Mouse (Mus musculus) frontal cortex, postnatal 25 days (tissue): ENCODE data around the gene Zbtb12.
"Not testable (repeated sequence)": the region's sequence is repeated elsewhere in the genome, so short reads cannot be mapped to it uniquely, and the experiment has no call there.

ENCODE experiments used
- DNase-seq, 2 experiments: peaks; one replicate each; pipeline ENCODE4 v3.0.0; 2022; ENCODE audit warnings: low spot score in 2 of 2

The Zbtb12 gene

DNA sequence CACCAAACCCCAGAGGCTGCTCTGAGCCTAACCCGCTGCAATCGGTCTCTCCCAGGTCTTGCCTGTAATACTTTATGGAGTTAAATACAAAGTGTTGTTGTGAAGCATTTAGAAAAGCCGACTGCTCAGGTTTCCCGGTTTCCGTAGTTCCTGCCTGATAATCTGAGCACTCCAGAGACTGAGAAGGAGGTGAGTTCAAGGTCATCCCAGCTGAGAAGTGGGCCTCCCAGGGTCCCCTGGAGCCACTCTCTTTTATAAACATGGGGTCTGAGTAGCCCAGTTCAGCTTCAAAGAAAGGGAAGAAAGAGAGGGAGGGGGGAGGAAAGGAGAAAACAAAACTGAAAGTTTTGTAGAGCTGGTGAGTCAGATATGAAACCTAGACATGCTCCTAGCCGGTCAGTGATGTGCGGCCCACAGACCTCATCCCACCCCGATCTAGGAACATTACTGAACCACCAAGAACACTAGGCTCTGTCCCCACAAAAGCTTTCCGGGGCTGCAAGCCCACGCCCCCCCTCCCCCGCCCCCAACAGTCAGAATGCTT, at the start of gene Zbtb12:
Gene Zbtb12 (plus strand): TSS at position 148 of the 544 bp plus-strand sequence.
- no peak for DNase-seq

DNA sequence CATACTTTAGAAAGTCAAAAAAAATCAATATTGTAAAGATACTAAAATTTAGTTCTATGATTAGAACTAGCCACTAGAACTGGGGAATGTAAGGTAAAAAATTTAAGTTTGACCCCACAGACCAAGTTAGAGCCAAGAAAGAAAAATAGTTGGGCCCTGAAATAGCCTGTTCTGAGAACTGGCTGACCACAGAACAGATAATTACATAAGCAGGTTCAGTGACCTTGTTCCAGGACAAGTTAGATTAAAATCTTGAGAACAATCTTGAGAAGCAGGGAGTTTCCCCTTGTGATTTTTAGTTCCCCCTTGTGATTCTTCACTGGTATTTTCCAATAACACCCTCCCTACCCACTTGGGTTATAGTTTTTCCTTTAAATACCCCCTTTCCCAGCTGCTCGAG, 48.5 kb upstream of the Zbtb12 start:
- not testable (repeated sequence) for DNase-seq

DNA sequence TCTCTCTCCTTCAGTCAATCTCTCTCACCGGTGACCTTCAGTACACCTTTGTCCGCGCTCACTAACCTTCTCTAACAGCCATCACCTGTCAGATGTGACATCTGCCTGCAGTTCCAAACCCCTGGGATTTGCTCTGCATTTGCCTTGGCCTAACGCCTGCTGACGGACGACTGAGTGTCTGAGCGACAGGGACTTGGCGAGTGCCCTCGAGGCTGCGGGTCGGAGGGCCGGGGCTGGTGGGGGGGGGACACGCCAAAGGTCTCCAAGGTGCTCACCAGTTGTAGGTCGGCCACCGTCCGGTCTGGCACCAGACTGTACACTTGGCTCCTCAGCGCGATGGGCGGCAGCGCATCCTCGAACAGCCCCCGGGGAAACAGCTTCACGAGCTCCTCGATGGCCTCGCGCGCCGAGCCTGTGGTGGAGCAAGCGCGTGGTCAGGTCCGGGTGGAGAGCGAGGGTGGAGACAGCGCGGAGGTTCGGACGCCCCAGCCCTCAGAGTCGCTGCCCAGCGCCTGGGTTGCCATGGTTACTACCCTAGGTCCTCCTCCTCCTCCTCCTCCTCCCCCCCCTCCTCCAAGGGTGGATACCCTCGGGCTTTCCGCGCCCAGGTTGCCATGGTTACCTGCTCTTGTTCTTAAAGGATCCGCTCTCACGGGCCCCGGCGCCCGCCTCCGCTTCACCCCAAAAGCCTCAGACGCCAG, 43.0 kb upstream of the Zbtb12 start:
- DNase-seq: no peak

DNA sequence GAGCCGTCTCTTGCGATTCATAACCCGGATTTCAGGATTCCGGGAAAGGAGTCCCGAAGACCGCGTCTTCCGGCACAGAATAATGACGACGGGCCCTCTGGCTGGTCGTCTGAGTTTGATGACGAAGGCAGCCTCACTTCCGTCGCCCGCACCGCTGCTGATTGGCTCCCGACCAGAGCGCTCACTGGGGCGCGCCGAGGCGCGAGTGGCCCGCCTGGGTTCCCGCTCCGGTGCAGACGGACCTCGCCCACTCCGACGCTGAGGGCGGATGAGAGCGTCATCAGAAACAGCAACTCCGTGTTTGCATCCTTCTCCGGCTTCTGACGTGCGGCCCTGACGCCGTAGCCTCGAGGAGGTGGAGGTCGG, 42.4 kb upstream of the Zbtb12 start, which contains the start of the genes Stk19 and Dxo:
Gene Stk19 (minus strand): TSS at position 90 of the 366 bp plus-strand sequence.
Gene Dxo (plus strand): TSS at position 164 of the 366 bp plus-strand sequence.
- peak; percentile 95 to 97 for DNase-seq

DNA sequence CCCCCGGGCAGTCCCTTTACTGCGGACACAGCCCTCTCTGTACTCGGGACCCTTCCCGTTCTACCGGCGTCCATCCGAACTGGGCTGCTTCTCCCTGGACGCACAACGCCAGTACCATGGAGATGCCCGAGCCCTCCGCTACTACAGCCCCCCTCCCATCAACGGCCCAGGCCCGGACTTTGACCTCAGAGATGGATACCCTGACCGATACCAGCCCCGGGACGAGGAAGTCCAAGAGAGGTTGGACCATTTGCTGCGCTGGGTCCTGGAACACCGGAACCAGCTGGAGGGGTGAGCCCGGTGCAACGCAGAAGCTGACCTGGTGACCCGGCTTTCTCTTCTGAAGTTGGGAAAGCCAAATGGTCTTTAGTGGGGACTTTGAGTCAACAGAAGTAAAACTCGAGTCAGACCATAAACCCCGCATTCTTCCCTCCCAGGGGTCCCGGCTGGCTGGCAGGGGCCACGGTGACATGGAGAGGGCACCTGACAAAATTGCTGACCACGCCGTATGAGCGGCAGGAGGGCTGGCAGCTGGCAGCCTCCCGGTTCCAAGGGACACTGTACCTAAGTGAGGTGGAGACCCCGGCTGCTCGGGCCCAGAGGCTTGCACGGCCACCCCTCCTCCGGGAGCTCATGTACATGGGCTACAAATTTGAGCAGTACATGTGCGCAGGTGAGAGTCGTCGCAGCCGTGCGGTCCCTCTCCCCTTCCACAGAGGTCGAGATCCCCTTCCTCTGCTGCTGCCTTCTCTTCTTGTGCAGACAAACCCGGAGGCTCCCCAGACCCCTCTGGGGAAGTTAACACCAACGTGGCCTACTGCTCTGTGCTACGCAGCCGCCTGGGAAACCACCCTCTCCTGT, 41.6 kb upstream of the Zbtb12 start:
- DNase-seq: no peak

DNA sequence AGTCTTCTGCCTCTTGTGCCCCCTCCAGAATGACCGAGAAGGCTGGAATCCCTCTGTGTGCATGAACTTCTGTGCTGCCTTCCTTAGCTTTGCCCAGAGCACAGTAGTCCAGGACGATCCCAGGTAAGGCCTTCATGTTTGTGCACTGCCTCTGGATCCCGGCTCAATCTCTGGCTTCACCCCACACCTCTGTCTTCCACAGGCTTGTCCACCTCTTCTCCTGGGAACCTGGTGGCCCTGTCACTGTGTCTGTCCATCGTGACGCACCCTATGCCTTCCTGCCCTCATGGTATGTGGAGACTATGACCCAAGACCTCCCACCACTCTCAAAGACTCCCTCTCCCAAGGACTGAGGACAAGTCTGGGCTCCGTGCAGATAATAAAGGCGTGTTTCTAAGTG, 40.5 kb upstream of the Zbtb12 start:
- no peak for DNase-seq

DNA sequence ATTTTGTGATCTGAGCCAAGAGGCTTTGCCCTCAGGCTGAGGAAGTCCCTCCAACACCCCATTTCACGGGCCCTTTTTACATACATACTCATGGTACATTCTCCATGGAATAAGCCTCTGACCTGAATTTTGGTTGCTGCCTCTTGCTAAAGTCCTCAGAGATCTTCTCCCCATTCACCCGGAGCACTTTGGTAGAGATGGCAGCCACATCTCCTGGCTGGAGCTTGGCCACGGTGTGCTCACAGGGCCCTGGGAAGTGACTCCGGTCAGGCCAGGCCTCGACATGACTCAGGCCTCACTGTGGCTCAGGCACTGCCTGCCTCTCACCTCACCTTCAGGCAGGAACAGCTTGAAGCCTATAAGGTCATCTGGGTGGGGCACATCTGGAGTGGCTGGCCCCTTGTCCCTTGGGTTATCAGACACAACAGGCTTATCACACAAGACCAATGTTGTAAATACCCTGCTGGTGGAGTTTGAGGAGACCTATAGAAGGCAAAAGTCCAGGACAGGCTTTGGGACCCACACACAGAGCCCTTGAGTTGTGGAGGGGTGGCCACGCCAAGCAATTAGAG, 38.5 kb upstream of the Zbtb12 start:
- no peak for DNase-seq

DNA sequence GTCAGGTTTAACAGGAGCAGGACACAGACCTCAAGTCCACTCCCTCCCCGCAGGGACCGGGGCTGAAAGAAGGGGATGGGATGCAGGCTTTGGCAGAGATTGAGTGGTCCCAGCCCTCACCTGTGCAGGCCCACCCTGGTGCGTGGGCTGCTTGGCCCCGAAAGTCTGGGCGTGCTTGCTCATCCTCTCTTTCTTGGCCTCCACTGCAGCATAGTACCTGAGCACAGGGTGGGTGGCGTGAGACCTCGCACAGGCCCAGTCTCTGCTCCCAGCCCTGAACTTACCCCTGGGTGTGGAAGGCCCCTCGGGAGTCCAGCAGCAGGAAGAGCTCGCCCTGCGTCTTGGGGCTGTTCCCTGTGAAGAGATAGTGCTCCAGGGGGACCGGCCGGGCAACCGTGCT, 34.4 kb upstream of the Zbtb12 start:
- no peak for DNase-seq

DNA sequence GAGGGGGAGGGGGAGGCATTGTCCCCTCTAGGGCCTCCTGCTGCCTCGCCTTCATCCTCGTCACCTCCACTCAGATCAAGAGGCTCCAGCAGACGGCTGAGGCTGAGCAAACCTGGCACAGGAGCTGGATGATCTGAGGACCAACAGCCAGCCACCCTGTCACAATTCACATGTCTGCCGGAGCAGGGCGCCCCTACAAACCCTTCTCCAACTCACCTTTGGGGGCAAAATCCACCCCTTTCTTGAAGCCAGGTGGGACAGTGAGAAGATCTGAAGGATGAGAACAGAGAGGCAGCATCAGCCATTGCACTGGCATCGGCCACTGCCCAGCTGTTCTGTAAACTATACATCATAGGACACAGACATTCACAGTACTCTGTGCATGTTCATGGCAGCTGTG, 32.1 kb upstream of the Zbtb12 start:
- DNase-seq: no peak

DNA sequence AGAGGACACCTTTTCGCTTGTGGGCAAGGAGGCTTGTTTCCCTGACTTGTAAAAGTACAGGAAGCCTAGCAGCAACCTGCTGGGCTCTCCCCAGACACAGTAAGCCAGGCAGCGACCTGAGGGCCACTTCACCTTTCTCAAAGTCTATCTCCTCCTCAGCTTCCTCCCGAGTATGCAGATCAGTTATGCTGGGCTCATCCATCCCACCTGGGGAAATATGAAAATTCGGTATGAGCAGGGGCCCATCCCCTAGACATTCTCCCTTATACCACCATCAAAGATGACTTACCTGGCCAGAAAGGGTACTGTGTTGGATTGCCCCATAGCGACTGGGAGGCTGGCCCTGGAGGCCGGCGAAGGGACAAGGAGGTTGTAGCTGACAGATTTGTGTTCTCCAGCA, 31.7 kb upstream of the Zbtb12 start:
- DNase-seq: no peak

DNA sequence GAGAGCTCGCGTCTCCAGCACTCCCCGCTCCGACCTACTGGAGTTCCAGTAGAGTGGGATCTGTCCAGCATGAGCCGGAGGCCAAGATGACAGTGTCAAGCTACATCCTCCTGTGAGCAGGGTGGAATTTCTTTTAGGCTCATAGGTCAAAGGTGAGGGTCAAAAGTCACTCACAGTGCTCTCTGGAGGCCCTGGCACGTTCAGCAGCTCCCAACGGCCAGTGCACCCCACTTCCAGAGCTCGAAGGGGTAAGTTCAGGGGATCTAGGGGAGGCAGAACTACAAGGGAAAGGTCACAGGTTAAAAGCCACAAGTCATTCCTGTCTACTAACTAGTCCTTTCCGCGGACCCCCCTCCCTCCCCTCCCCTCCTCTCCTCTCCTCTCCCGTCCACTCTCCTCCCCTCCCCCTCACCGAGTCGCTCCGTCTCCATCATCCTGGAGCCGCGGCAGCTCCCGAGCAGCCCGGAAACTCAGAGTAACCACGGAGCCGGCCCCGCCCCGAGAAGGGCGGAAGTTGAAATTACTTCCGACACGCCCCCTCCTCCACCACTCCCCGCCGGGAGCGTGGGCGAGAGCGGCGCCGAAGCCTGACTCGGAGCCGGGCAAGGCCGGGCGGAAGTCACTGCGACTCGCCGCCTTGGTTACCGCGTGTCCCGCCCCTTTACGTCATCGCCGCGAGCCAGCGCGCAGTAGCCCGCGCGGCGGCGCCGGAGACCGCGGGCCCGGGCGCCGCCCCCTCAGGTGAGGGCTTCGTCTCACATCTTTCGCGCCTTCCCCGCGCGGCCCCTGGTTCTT, 29.4 kb upstream of the Zbtb12 start, which contains the start of the genes Skiv2l and Nelfe:
Gene Skiv2l (minus strand): TSS at position 489 of the 795 bp plus-strand sequence.
Gene Nelfe (plus strand): TSS at position 670 of the 795 bp plus-strand sequence.
- DNase-seq: peak; percentile 94 to 97

DNA sequence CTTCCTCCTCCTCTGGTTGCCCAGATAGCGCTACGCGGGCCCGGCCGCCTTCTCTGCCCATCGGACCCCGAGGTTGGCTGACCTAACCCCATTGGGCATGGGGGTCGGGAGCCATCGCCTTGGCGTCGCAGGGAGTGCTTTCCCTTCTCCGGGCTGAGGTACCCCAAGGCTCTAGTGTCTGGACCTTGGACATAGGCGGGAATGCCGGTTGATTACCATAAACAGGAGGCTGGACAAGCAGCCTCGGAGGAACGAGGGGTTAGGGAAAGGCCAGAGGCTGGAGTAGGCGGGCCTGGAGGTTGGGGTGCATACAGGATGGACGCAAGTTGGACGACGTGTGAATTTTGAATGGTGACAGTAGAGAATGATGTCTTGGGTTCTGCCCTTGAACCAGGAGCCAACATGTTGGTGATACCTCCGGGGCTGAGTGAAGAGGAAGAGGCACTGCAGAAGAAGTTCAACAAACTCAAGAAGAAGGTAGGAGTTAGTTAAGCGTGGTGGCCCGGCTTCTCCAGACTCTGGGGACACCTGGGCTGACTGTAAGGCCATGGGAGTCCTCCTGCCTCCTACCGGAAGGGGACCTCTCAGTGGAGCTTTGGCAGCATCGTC, 28.7 kb upstream of the Zbtb12 start:
- DNase-seq: no peak

DNA sequence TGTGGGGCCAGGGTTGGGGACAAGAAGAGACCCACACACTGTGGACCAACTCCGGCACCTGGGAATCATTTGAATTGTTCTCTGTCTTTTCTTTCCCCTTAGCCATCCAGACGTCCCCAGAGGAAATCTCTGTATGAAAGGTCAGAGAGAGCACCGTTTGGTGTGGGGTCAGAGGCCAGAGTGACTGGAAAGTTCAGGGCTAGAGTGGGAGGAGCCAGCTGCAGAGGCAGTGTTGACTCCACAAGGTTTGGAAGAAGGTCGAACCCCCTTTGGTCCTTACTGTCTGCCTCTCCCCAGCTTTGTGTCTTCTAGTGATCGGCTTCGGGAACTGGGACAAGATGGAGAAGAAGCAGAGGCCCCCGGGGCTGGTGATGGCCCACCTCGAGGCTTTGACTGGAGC, 25.8 kb upstream of the Zbtb12 start:
- no peak for DNase-seq

DNA sequence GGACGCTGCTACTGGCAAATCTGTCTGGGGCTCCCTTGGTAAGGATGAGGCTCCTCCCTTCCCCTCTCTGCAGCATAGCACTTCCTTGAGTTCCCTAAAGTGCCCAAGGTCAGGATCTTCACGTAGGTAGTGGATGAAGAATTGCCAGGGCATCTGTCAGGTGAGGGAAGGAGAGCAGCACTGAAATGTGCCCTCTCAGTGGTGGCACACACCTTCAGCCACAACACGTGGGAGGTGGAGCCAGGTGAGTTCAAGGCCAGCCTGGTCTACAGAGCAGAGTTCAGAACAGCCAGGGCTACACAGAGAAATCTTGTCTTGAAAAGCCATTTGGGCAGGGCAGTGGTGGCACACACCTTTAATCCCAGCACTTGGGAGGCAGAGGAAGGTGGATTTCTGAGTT, 24.5 kb upstream of the Zbtb12 start:
- DNase-seq: no peak

DNA sequence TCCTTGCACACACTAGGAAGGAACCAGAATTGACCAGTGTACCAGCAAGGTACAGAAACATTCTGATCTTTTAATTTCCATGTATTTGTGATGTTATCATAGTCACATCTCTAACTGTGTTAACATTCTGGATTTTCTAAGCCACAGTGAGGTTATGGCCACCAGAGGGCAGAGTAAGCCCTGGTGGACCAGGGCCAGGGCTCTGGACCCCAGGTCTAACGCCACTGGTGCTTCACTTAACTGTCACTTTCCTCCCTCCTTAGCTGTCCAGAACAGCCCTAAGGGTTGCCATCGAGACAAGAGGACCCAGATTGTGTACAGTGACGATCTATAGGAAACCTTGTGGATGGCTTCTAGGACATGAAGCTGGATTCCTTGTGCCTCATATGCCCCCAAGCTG, 23.5 kb upstream of the Zbtb12 start:
- no peak for DNase-seq

DNA sequence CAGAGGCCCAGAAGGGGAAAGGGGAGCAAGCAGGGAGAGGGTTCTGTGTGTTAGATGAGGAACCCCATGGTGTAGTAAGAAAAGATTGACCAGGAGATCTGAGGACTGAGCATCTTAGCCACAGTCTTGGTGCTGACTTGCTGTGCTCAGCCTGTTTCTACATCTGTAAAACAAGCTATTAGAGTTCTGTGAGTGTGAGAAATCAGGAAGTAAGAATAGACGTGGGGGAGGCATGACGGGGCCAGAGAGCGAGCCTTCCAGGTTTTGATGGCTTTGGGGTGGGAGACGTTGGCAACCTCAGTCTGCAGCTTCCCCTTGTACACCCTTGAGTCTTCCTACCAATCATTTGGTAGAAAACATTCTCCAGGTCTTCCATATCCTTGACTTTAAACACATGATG, 20.6 kb upstream of the Zbtb12 start:
- DNase-seq: no peak

DNA sequence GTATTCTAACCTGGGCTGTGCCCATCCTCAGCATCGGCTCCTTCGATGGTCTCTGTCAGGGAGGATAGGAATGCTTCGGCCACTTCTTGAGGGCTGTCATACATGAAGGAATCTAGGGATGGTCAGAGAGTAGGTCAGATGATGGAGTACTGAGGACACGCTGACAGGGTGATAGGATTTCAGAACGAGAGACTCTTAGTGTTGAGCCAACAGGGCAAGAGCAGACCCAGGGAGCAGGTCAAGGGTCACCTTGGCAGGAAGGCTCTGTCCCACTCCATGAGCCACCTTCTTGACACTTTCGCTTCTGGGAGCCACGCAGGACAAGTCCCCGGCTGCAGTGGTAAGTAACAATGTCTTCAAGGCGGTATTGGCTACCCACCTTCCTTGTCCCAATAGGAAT, 18.8 kb upstream of the Zbtb12 start:
- no peak for DNase-seq

DNA sequence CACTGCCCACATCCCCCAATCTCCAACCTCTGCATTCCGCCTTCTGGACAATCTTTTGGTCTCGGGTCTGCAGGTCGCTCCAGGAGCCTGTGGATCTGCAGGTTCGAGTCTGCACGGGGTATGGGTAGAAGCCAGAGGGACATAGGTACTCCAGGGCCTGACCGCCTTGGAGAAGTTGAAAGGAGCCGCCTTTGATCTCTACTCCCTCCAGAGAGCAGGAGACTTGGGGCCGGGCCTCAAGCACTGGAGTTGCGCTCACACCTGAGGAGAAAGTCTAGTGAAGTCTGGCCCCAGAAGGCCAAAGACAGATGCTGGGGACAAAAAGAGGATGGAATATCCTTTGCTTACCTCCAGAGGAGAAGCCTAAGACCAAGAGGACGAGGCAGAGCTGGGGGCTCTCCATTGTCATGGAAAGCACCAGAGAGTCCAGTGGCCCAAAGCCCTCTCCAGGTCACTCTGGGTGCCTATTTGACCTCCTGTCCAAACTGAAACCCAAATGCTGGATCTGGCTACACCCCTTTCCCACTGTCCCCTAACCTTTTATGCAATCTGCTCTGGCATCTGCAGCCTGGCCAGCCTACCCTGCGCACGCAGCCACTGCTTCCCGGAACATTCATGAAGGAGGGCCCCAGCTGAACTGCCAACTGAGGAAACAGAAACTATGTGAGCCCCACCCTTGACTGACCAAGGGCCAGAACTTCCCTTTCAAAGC, 17.4 kb upstream of the Zbtb12 start:
- DNase-seq: no peak

DNA sequence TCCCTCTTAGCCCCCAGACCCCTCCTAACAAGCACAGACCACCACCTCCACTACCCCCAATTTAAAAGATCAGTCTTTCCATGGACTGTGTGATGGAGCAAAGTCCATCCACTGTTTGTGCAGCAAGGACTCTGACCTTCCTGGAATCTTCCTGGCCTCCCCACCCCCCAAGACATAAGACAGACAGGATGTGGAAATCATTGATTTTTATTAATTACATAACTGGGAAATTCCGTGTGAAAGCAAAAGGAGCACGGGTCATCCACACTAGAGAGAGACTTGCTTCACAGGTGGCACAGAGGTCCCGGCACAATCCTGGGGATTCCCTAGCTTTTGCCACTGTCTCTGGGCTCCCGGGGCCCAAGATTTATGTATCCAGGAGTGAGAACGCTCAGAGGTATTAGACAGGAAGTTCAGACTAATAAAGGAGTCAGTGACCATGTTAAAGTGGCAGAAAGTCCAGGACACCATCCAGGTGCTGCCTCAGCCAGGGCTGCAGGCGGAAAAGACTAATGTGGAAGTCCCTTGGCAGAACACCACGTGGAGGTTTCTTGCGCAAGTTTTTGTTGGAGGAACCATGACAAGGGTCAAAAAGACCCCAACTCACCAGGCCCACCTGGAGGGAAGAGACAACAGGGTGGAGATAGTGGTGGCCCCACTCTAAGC, 16.7 kb upstream of the Zbtb12 start, which contains the start of gene Cfb:
Gene Cfb (minus strand): TSS at position 103 of the 666 bp plus-strand sequence.
- no peak for DNase-seq

DNA sequence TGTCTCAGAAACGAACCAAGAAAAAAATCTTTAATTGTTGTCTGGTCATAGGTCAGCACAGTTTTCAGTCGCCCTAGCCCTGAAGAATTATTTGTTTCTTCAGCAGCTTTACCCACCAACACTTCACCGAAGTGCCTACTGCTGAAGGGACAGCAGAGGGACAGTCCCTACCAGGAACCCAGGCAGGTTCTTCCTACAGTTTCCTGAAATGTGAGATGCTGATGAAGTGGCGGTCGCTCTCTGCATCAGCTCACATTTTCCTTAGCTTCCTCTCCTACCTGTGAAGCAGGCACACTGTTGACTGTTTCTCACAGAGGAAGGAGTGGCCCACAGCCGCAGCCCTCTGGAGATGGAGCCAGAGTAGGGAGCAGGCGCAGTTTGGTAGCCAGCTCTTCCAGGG, 13.3 kb upstream of the Zbtb12 start:
- no peak for DNase-seq
